Mouse (Mus musculus) megakaryocyte, embryonic 14.5 days (primary cell): ENCODE data around the gene Fcer1a. TPM values are rescaled to one million over a fixed set of nuclear protein-coding genes. Genes with fewer than 3 reads are reported as not detected.
"Not testable (repeated sequence)": the region's sequence is repeated elsewhere in the genome, so short reads cannot be mapped to it uniquely, and the experiment has no call there.

ENCODE experiments used
- H3K27me3 ChIP-seq: replicated peaks from 2 replicates; pipeline ENCODE3; 2012; ENCODE audit warnings: inconsistent platforms
- H3K36me3 ChIP-seq: replicated peaks from 2 replicates; pipeline ENCODE3; 2012; ENCODE audit warnings: low read length, inconsistent platforms, mixed read lengths
- H3K4me1 ChIP-seq: 2 replicates; pipeline ENCODE4 v1.6.1; 2012; ENCODE audit warnings: inconsistent platforms
- H3K4me3 ChIP-seq: replicated peaks from 2 replicates; pipeline ENCODE3; 2012; ENCODE audit warnings: moderate library complexity, mild to moderate bottlenecking, inconsistent platforms
- H3K9me3 ChIP-seq: 2 replicates; pipeline ENCODE4 v1.6.1; 2012; ENCODE audit warnings: inconsistent platforms
- FLI1 ChIP-seq: IDR thresholded peaks from 2 replicates; pipeline ENCODE4 v1.6.1; 2012; ENCODE audit warnings: low read length, inconsistent platforms, mixed read lengths
- GATA1 ChIP-seq: IDR thresholded peaks from 3 replicates; pipeline ENCODE4 v1.6.1; 2012; ENCODE audit warnings: mixed read lengths, low read length, inconsistent platforms, borderline replicate concordance
- polyA plus RNA-seq: library from polyadenylated mRNA; stranded (reverse); fragments of >175 nt; gene quantifications from 2 replicates; pipeline ENCODE4 v1.2.3, GENCODE M21; 2012; ENCODE audit warnings: low replicate concordance; ENCODE audit not compliant: insufficient read depth

Fcer1a gene
- not detected in 2 replicates for polyA plus RNA-seq

- Histone ChIP-seq H3K4me3 (no peak within 1 kb of the TSS), H3K9me3 (no peaks in the 10 kb centered on the region), H3K4me1 (no peaks in the 10 kb centered on the region), H3K36me3 (no peaks in the 10 kb centered on the region), H3K27me3 (no peaks in the 10 kb centered on the region)
- TF ChIP-seq FLI1, result no peak
- no peak for TF ChIP-seq GATA1
These were observed at the start of gene Fcer1a for GRCm38 (mm10) chr1:173227081-173227480. Gene Fcer1a, minus strand, starts transcription at chr1:173227214.

- no peaks in the 10 kb centered on the region for H3K36me3 ChIP-seq
- no peaks in the 10 kb centered on the region for H3K9me3 ChIP-seq
- no peak for TF ChIP-seq FLI1
- no peak for TF ChIP-seq GATA1
- H3K4me3 ChIP-seq, result no peak within 1 kb of the TSS
- no peaks in the 10 kb centered on the region for H3K4me1 ChIP-seq
- no peaks in the 10 kb centered on the region for H3K27me3 ChIP-seq
These were observed 38.7 kb upstream of the Fcer1a start, which contains the start of gene Olfr418 for GRCm38 (mm10) chr1:173265701-173266100. Gene Olfr418, plus strand, starts transcription at chr1:173266001.

DNA sequence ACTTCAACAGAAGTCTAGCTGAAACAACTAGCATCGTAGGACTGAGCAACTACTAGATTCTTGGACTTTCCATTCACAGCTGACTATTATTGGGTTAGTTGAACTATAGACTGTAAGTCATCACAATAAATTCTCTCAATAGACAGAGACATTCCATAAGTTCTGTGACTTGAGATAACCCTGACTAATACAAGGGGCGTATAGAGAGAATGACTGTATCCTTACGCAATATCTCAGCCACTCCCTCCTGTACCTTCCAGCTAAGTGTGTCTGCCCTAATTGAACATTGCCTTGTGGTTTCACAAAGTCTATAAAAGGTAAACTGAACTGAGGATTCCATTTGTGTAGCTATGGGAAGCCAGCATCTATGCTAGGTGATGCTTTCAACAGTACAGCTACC is 22.9 kb upstream of the Fcer1a start:
- no peaks in the 10 kb centered on the region for H3K4me1 ChIP-seq
- no peak for TF ChIP-seq FLI1
- TF ChIP-seq GATA1, result no peak
- H3K9me3 ChIP-seq, result no peaks in the 10 kb centered on the region
- no peak overlapping the region for H3K4me3 ChIP-seq
- H3K27me3 ChIP-seq, result no peaks in the 10 kb centered on the region
- no peaks in the 10 kb centered on the region for H3K36me3 ChIP-seq

GRCm38 (mm10) chr1:173237004-173237403 is 10.0 kb upstream of the Fcer1a start:
- H3K36me3 ChIP-seq, H3K27me3 ChIP-seq, H3K4me3 ChIP-seq, H3K9me3 ChIP-seq, H3K4me1 ChIP-seq: not testable (repeated sequence)

DNA sequence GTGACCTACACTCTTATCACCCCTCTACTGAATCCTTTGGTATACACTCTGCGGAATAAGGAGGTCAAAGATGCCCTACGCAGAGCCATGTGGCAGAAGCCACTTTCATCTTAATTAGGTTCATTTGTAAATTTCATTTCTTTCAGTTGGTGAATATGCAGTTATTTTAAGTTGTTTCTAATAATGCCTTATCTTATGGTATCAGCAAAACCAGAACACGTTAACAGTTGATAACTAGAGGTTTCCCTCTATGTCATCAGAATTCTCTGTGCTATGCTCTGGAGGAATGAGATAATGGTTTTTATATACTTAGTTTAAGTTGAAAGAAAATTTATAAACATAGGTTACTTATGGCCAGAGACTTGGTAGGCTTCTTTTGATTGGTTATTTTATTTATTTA is 10.5 kb downstream of the Fcer1a start:
- Histone ChIP-seq H3K4me3 (no peak overlapping the region), H3K36me3 (no peaks in the 10 kb centered on the region), H3K9me3 (no peaks in the 10 kb centered on the region), H3K4me1 (no peaks in the 10 kb centered on the region), H3K27me3 (no peaks in the 10 kb centered on the region)
- TF ChIP-seq GATA1 (no peak), FLI1 (no peak)

DNA sequence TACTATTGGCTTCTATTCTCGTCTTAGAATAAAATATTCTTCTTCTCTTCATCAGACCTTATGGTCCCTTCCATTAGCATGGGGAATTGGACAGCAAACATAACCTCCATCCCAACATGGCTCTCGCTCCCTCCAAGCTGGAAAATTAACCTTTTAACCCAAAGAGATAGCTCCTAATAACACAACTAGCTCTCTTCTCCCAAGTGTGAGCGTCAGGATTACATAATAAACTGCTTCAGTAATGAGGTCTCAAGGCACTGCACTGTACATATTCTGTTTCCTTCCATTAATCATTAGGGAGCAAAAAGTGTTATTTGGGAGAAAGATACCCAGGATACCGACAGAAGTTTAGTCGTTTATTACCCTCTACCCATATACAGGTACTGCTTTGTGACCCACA is 14.9 kb downstream of the Fcer1a start, which contains the start of gene Olfr1404:
Gene Olfr1404 (plus strand): TSS at position 301 of the 400 bp plus-strand sequence.
- Histone ChIP-seq H3K4me3 (no peak within 1 kb of the TSS), H3K9me3 (peaks cover 3% of the 10 kb centered on the region; the same call in 1 of the 2 replicates), H3K36me3 (no peaks in the 10 kb centered on the region), H3K27me3 (no peaks in the 10 kb centered on the region), H3K4me1 (no peaks in the 10 kb centered on the region)
- TF ChIP-seq FLI1 (no peak), GATA1 (no peak)

DNA sequence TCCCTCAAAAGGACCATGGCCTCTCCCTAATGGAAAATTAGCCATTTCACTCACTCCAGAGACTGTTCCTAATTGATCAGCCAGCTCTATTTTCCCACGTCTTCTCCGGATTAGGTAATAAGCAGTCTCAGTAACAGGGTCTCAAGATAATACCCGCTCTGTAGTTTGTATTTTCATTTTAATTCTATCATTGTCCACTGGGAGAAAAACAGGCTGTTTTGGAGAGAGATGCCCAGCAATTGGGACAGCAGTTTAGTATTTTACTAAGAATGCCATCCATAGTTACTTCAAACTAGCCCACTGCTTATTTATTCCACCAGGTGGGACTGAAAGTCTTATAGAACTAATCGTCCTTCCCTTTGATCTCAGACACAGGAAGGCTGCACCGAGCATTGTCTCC is 29.5 kb downstream of the Fcer1a start, which contains the start of gene Olfr218:
Gene Olfr218 (plus strand): TSS at position 301 of the 400 bp plus-strand sequence.
- H3K9me3 ChIP-seq, result no peaks in the 10 kb centered on the region
- TF ChIP-seq FLI1 (no peak), GATA1 (no peak)

DNA sequence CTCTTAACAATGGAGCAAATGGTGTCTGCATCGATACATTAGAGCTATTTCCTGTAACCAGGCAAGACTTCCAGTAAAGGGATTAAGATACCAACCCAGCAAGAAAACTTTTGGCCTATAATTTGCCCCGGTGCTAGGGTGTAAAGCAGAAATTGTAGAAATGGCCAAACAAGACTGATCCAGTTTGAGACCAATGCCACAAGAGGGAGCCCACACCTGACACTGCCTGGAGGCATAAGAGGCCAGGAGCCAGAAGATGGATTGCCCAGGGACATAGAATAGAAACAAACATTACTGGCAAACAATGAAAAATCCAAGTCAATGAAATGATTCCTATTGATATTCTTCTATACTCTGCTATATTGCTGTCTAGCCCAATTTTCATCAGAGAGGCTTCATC is 30.7 kb downstream of the Fcer1a start:
- Histone ChIP-seq H3K4me1 (no peaks in the 10 kb centered on the region), H3K36me3 (no peaks in the 10 kb centered on the region), H3K27me3 (no peaks in the 10 kb centered on the region), H3K9me3 (no peaks in the 10 kb centered on the region), H3K4me3 (no peak overlapping the region)
- TF ChIP-seq GATA1, result no peak
- no peak for TF ChIP-seq FLI1

More for the DNA sequence above, 29.5 kb downstream of the Fcer1a start, which contains the start of gene Olfr218:
- H3K36me3 ChIP-seq, result no peaks in the 10 kb centered on the region
- H3K4me3 ChIP-seq, result no peak within 1 kb of the TSS
- no peaks in the 10 kb centered on the region for H3K27me3 ChIP-seq
- H3K4me1 ChIP-seq, result no peaks in the 10 kb centered on the region

DNA sequence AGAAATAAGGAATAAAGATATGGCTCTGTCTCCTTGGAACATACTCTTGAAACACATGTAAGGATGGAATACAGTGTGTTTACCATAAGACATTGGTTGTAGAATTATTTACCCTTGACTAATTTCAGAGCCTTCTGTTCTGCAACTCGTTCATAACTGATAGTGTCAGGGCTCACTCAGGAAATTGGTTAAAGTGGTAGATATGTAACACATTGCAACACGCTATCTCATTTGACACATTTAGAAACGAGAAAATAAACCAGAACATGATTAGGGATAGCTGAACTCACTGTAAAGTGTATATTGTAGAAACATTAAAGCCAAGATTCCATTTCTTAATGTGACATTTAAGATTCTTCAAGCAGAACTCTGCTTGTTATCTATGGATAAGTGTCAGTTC is 35.0 kb downstream of the Fcer1a start:
- H3K27me3 ChIP-seq, result no peaks in the 10 kb centered on the region
- H3K4me1 ChIP-seq, result no peaks in the 10 kb centered on the region
- no peaks in the 10 kb centered on the region for H3K9me3 ChIP-seq
- H3K36me3 ChIP-seq, result no peaks in the 10 kb centered on the region
- no peak overlapping the region for H3K4me3 ChIP-seq
- TF ChIP-seq FLI1 (no peak), GATA1 (no peak)

- Histone ChIP-seq H3K9me3 (no peaks in the 10 kb centered on the region), H3K4me1 (no peaks in the 10 kb centered on the region), H3K4me3 (no peak within 1 kb of the TSS), H3K36me3 (no peaks in the 10 kb centered on the region), H3K27me3 (no peaks in the 10 kb centered on the region)
- TF ChIP-seq FLI1 (no peak), GATA1 (no peak)
These were observed 36.5 kb downstream of the Fcer1a start, which contains the start of gene Olfr1406 for GRCm38 (mm10) chr1:173190540-173190939. Gene Olfr1406, minus strand, starts transcription at chr1:173190640.

DNA sequence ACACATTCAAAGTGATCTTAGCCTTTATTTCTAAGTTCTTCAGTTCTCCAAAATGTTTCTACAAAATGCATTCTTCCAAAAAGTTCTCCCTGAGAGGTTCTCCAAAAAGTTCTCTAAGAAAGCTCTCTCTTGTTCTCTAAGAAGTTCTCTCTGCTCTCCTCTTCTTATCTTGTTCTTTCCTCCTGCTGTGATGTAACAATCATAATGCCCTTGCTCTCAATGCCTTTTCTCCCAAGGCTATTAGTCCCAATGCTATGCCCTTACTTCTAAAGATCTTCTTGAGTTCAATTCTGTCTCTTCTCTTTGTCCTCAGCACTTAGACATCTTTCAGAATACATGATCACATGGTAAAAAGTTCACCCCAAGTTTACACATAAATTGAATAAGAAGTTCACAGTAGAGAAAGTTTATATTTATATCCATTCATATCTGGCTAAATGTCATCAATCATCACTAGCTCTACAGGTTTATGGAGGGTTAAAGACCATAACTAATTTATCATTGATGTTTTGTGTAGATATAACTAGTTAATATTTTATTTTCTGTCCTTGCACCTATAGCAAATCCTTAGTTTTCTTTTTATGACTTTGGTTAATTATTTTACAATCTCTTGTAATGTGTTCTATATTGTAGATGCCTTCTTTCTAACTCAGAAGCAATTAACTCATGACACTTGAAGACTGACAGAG is 52.7 kb downstream of the Fcer1a start:
- no peaks in the 10 kb centered on the region for H3K4me1 ChIP-seq
- no peaks in the 10 kb centered on the region for H3K36me3 ChIP-seq
- H3K9me3 ChIP-seq, result no peaks in the 10 kb centered on the region
- H3K4me3 ChIP-seq, result no peak overlapping the region
- no peak for TF ChIP-seq GATA1
- TF ChIP-seq FLI1, result no peak
- H3K27me3 ChIP-seq, result no peaks in the 10 kb centered on the region

Other genes with a start within 250 kb of the Fcer1a start
- gene Olfr1408, start 89.8 kb downstream of the Fcer1a start, polyA plus RNA-seq, result not detected in 2 replicates
- not detected in 2 replicates for gene Olfr1406, start 36.6 kb downstream of the Fcer1a start, polyA plus RNA-seq
- gene Olfr218, start 29.4 kb downstream of the Fcer1a start, polyA plus RNA-seq, result not detected in 2 replicates
- gene Olfr1404, start 14.8 kb downstream of the Fcer1a start, polyA plus RNA-seq, result not detected in 2 replicates
- not detected in 2 replicates for gene Olfr418, start 38.8 kb upstream of the Fcer1a start, polyA plus RNA-seq
- gene Mptx2, start 50.6 kb upstream of the Fcer1a start, polyA plus RNA-seq, result not detected in 2 replicates
- 1.4 and 1.6 TPM in 2 replicates for gene Ackr1, start 106.5 kb upstream of the Fcer1a start, polyA plus RNA-seq
- gene Aim2, start 123.7 kb upstream of the Fcer1a start, polyA plus RNA-seq, result 0.08 TPM in 1 of 2 replicates, not detected in the other
- not detected in 2 replicates for gene Cadm3, start 140.5 kb upstream of the Fcer1a start, polyA plus RNA-seq